Mouse (Mus musculus) forebrain, embryonic 13.5 days (tissue): ENCODE measurements at regions not wholly inside any gene's neighbourhood (a gene's known extent, or its start where the extent isn't known, plus 50 kb on each side); places are given as distances from the start of the nearest gene placed in this dataset.

Source experiments
- ATAC-seq: fragments of 200-750 bp; cut with Nextera tagmentation; 2 replicates; pipeline ENCODE4 v1.8.0; 2017
- H3K27ac ChIP-seq: fragments of 300-500 bp; sonication (generic); 2 replicates; pipeline ENCODE4 v1.5.1; 2015; ENCODE audit warnings: inconsistent platforms, mild to moderate bottlenecking, moderate library complexity
- H3K27me3 ChIP-seq: fragments of 300-500 bp; sonication (generic); 2 replicates; pipeline ENCODE4 v1.6.1; 2015; ENCODE audit warnings: mild to moderate bottlenecking, inconsistent platforms
- H3K36me3 ChIP-seq: fragments of 300-500 bp; sonication (generic); 2 replicates; pipeline ENCODE4 v1.6.1; 2015; ENCODE audit warnings: mild to moderate bottlenecking, inconsistent platforms; ENCODE audit not compliant: poor library complexity, severe bottlenecking
- H3K4me1 ChIP-seq: fragments of 300-500 bp; sonication (generic); 2 replicates; pipeline ENCODE4 v1.6.1; 2015; ENCODE audit warnings: inconsistent platforms
- H3K4me2 ChIP-seq: fragments of 300-500 bp; sonication (generic); 2 replicates; pipeline ENCODE4 v1.6.1; 2015; ENCODE audit warnings: inconsistent platforms, mild to moderate bottlenecking, moderate library complexity
- H3K4me3 ChIP-seq: fragments of 300-500 bp; sonication (generic); 2 replicates; pipeline ENCODE4 v1.5.1; 2015; ENCODE audit warnings: mild to moderate bottlenecking, inconsistent platforms
- H3K9ac ChIP-seq: fragments of 300-500 bp; sonication (generic); 2 replicates; pipeline ENCODE4 v1.6.1; 2015; ENCODE audit warnings: mild to moderate bottlenecking, inconsistent platforms
- H3K9me3 ChIP-seq: fragments of 300-500 bp; sonication (generic); replicated peaks from 2 replicates; pipeline ENCODE4 v1.6.1; 2016; ENCODE audit warnings: inconsistent platforms
- WGBS: fragments of 180-500 bp; shearing (Covaris S2); methylation state at CpG from one replicate; pipeline ENCODE4 v1.1.7; 2015; 5-methylcytosine and 5-hydroxymethylcytosine counted together

GRCm38 (mm10) chrX:16139022-16139421 is 383.6 kb upstream of the Cypt1 start:
- no peaks in the 10 kb centered on the region for H3K4me1 ChIP-seq
- no peaks in the 10 kb centered on the region for H3K27me3 ChIP-seq
- H3K9ac ChIP-seq: no peak overlapping the region
- no peaks in the 10 kb centered on the region for H3K9me3 ChIP-seq
- H3K4me2 ChIP-seq: no peak overlapping the region
- ATAC-seq: peak; percentile 67
- no peaks in the 10 kb centered on the region for H3K36me3 ChIP-seq
- 33% methylated on average over 1 of the region's 1 CpGs for WGBS
- no peak overlapping the region for H3K4me3 ChIP-seq
- no peak overlapping the region for H3K27ac ChIP-seq
